Mouse (Mus musculus): Measurements from ENCODE around the gene Abca7.

DNA sequence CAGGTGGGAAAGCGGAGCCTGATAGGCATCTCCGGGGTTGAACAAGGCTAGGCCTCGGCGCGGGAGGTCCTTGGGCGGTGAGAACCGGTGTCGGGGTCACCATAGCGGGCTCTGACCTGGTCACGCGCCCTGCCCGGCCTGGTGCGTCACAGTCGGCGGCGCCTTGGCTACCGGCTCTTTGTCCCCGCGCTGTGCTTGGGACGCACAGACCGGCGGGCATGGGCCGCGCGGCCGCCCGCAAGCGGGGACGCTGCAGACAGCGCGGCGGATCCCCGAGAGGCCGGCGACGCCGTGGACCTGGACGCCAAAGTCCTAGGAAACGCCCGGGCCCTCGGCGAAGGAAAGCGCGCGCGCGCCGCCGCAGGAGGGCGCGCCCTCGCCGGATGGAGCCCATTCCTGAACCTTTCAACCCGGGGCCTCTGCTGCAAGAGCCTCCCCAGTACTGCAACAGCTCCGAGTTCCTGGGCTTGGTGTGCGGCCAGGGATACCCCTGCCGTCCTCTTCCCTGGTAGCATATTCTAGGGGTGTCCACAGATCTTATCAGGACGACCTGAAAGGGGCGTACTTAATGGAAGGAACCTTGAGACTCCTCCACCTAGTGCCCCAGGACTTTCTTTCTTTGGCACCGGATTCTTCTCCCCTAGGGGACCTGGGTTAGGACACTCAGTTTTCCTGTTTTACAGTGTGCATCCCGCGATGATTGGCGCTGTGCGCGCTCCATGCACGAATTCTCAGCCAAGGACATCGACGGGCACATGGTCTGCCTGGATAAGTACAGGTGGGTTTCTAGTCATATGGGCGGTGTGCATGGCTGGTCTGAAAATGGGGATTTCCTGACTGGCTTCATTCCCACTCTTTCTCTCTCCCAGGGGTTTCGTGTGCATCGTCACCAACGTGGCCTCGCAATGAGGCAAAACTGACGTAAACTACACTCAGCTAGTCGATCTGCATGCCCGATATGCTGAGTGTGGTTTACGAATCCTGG lies 57.8 kb downstream of the Abca7 start:
- TF ChIP-seq CTCF (IDR thresholded peaks at IDR 0.05; ENCODE audit: low read depth, low read length): no peak
- TF ChIP-seq GATA1 (IDR thresholded peaks at IDR 0.05; ENCODE audit: borderline replicate concordance, low read length): no peak
- TF ChIP-seq TAL1 (conservative IDR thresholded peaks at IDR 0.05; ENCODE audit: low read depth, low read length): no peak
- TF ChIP-seq GATA2 (IDR thresholded peaks at IDR 0.05; ENCODE audit: borderline replicate concordance, low read depth, low read length): no peak

Measured in G1E (cell line).